Mouse (Mus musculus) liver, embryonic 16.5 days (tissue): Measurements from ENCODE around the gene Bcl11a. TPM values are rescaled to one million over a fixed set of nuclear protein-coding genes. Genes with fewer than 3 reads are reported as not detected.

ENCODE experiments used
- ATAC-seq: fragments of 200-750 bp; cut with Nextera tagmentation; 2 replicates; pipeline ENCODE4 v1.8.0; 2017; ENCODE audit warnings: low read depth, mild to moderate bottlenecking, moderate number of reproducible peaks, moderate library complexity
- H3K27ac ChIP-seq: fragments of 300-500 bp; sonication (generic); 2 replicates; pipeline ENCODE4 v1.5.1; 2014; ENCODE audit warnings: mild to moderate bottlenecking, low read length
- H3K27me3 ChIP-seq: fragments of 300-500 bp; sonication (generic); 2 replicates; pipeline ENCODE4 v1.6.1; 2014; ENCODE audit warnings: low read depth, low read length, mixed read lengths; ENCODE audit not compliant: control insufficient read depth, insufficient read depth
- H3K36me3 ChIP-seq: fragments of 300-500 bp; sonication (generic); 2 replicates; pipeline ENCODE4 v1.6.1; 2014; ENCODE audit warnings: mild to moderate bottlenecking; ENCODE audit not compliant: control insufficient read depth, insufficient read depth
- H3K4me1 ChIP-seq: fragments of 300-500 bp; sonication (generic); 2 replicates; pipeline ENCODE4 v1.6.1; 2014; ENCODE audit warnings: low read depth, low read length, mixed read lengths; ENCODE audit not compliant: control insufficient read depth
- H3K4me2 ChIP-seq: fragments of 300-500 bp; sonication (generic); 2 replicates; pipeline ENCODE4 v1.6.1; 2014; ENCODE audit warnings: low read depth, low read length, mixed read lengths
- H3K4me3 ChIP-seq: fragments of 300-500 bp; sonication (generic); 2 replicates; pipeline ENCODE4 v1.5.1; 2014; ENCODE audit warnings: low read depth, mild to moderate bottlenecking, low read length
- H3K9ac ChIP-seq: fragments of 300-500 bp; sonication (generic); 2 replicates; pipeline ENCODE4 v1.6.1; 2014; ENCODE audit warnings: low read depth, low read length
- H3K9me3 ChIP-seq: fragments of 300-500 bp; sonication (generic); replicated peaks from 2 replicates; pipeline ENCODE4 v1.6.1; 2016; ENCODE audit warnings: low read length; ENCODE audit not compliant: control insufficient read depth
- WGBS: fragments of 180-500 bp; shearing (Covaris S2); extraction: QIAGEN DNeasy Blood & Tissue Kit; methylation state at CpG from one replicate; pipeline ENCODE4 v1.1.7; 2014; ENCODE audit not compliant: insufficient replicate concordance; 5-methylcytosine and 5-hydroxymethylcytosine counted together
- polyA plus RNA-seq: library from polyadenylated mRNA; unstranded; fragments of >200 nt; fragmentation: Nextera tagmentation; extraction: Ambion mirVana; gene quantifications from 2 replicates; pipeline ENCODE4 v1.2.1, GENCODE M21; 2015

Gene Bcl11a
- polyA plus RNA-seq, 1 experiment from 2014 or later = 17.7 TPM

GRCm38 (mm10) chr11:24202641-24203361 lies 124.9 kb downstream of the Bcl11a start:
- no peaks in the 10 kb centered on the region for H3K27me3 ChIP-seq
- H3K4me1 ChIP-seq = no peaks in the 10 kb centered on the region; the same call in 1 of the 2 replicates
- no peak overlapping the region for H3K9ac ChIP-seq
- H3K4me2 ChIP-seq = no peak overlapping the region
- 40% methylated on average over 7 of the region's 7 CpGs for WGBS
- H3K9me3 ChIP-seq = no peaks in the 10 kb centered on the region
- ATAC-seq = peak; percentile 62
- H3K27ac ChIP-seq = no peak overlapping the region
- no peaks in the 10 kb centered on the region for H3K36me3 ChIP-seq
- no peak overlapping the region for H3K4me3 ChIP-seq

GRCm38 (mm10) chr11:24203489-24203888 lies 125.6 kb downstream of the Bcl11a start:
- WGBS = 71% methylated on average over 1 of the region's 1 CpGs
- no peak overlapping the region for H3K4me3 ChIP-seq
- no peaks in the 10 kb centered on the region; the same call in 1 of the 2 replicates for H3K4me1 ChIP-seq
- H3K36me3 ChIP-seq = no peaks in the 10 kb centered on the region
- no peaks in the 10 kb centered on the region for H3K9me3 ChIP-seq
- no peak for ATAC-seq
- H3K4me2 ChIP-seq = no peak overlapping the region
- H3K27ac ChIP-seq = no peak overlapping the region
- no peak overlapping the region for H3K9ac ChIP-seq
- no peaks in the 10 kb centered on the region for H3K27me3 ChIP-seq

GRCm38 (mm10) chr11:24208951-24209351 lies 131.1 kb downstream of the Bcl11a start:
- no peak overlapping the region for H3K4me3 ChIP-seq
- H3K9me3 ChIP-seq = no peaks in the 10 kb centered on the region
- no peak overlapping the region for H3K27ac ChIP-seq
- WGBS = 52% methylated on average over 6 of the region's 6 CpGs
- H3K4me1 ChIP-seq = no peaks in the 10 kb centered on the region
- no peak overlapping the region for H3K4me2 ChIP-seq
- H3K36me3 ChIP-seq = no peaks in the 10 kb centered on the region
- no peak overlapping the region for H3K9ac ChIP-seq
- no peaks in the 10 kb centered on the region for H3K27me3 ChIP-seq
- no peak for ATAC-seq

GRCm38 (mm10) chr11:24214509-24215134 lies 136.8 kb downstream of the Bcl11a start:
- Histone ChIP-seq H3K27ac (no peak overlapping the region), H3K4me3 (no peak overlapping the region), H3K4me2 (no peak overlapping the region), H3K9ac (no peak overlapping the region), H3K9me3 (no peaks in the 10 kb centered on the region), H3K36me3 (no peaks in the 10 kb centered on the region), H3K4me1 (no peaks in the 10 kb centered on the region), H3K27me3 (no peaks in the 10 kb centered on the region)
- ATAC-seq = no peak
- 44% methylated on average over 3 of the region's 3 CpGs for WGBS

- Histone ChIP-seq H3K36me3 (no peaks in the 10 kb centered on the region), H3K9me3 (no peaks in the 10 kb centered on the region)
- ATAC-seq = no peak
These were observed 140.0 kb downstream of the Bcl11a start for GRCm38 (mm10) chr11:24217741-24218333.

GRCm38 (mm10) chr11:24221601-24222307 lies 143.9 kb downstream of the Bcl11a start:
- no peak for ATAC-seq
- Histone ChIP-seq H3K4me1 (no peaks in the 10 kb centered on the region), H3K27me3 (no peaks in the 10 kb centered on the region), H3K27ac (no peak overlapping the region), H3K4me3 (no peak overlapping the region), H3K4me2 (no peak overlapping the region), H3K9me3 (no peaks in the 10 kb centered on the region), H3K9ac (no peak overlapping the region), H3K36me3 (no peaks in the 10 kb centered on the region)
- WGBS = 46% methylated on average over 4 of the region's 4 CpGs

More at GRCm38 (mm10) chr11:24217741-24218333, 140.0 kb downstream of the Bcl11a start:
- Histone ChIP-seq H3K27me3 (no peaks in the 10 kb centered on the region), H3K4me3 (no peak overlapping the region), H3K4me1 (no peaks in the 10 kb centered on the region), H3K27ac (no peak overlapping the region), H3K9ac (no peak overlapping the region), H3K4me2 (no peak overlapping the region)
- WGBS = 65% methylated on average over 6 of the region's 6 CpGs

Other genes with a start within 250 kb of the Bcl11a start
- gene Papolg, start 182.8 kb upstream of the Bcl11a start, polyA plus RNA-seq = 4.0 and 4.4 TPM in 2 replicates
- gene A830031A19Rik, start 3.0 kb upstream of the Bcl11a start, polyA plus RNA-seq = not detected in 2 replicates